Mouse (Mus musculus): ENCODE measurements around the gene Armc9. TPM values are rescaled to one million over a fixed set of nuclear protein-coding genes. Genes with fewer than 3 reads are reported as not detected.

Armc9 gene
- polyA plus RNA-seq, 1 experiment from 2014 or later: 30.5 TPM

DNA sequence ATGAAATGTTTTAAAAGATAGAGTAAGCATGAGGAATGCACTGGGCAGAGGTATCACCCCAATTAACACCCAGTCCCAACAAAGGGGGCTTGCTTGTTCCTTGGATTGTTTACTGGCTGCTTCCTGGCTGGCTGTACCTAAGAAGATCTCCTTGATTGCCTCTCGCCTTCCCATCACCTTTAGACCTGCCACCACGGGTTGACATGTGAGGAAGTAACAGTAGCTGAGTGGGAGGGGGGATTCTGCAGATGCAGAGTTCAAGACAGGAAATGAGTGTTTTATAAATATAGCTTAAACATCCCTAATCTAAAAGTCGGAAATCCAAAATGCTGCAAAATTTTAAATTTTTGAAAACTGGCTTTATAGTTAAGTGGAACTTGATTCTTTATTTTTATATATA, 110.5 kb downstream of the Armc9 start:
- 38% methylated on average over 3 of the region's 3 CpGs for whole genome bisulfite sequencing
- Histone ChIP-seq H3K4me2 (replicated peaks; ENCODE audit: low read depth, low read length) (no peak overlapping the region), H3K4me3 (ENCODE audit: low read length) (no peak overlapping the region), H3K9me3 (ENCODE audit: control insufficient read depth, low read length) (no peaks in the 10 kb centered on the region), H3K27ac (ENCODE audit: low read depth, low read length) (no peak overlapping the region), H3K9ac (ENCODE audit: low read depth, low read length) (no peak overlapping the region), H3K36me3 (ENCODE audit: control insufficient read depth, insufficient read depth, low read length) (no peaks in the 10 kb centered on the region), H3K4me1 (ENCODE audit: control insufficient read depth, insufficient read depth, low read length) (no peaks in the 10 kb centered on the region), H3K27me3 (ENCODE audit: control insufficient read depth, insufficient read depth, low read length) (no peaks in the 10 kb centered on the region)
- no peak for ATAC-seq (ENCODE audit: low FRiP score, low TSS enrichment)

DNA sequence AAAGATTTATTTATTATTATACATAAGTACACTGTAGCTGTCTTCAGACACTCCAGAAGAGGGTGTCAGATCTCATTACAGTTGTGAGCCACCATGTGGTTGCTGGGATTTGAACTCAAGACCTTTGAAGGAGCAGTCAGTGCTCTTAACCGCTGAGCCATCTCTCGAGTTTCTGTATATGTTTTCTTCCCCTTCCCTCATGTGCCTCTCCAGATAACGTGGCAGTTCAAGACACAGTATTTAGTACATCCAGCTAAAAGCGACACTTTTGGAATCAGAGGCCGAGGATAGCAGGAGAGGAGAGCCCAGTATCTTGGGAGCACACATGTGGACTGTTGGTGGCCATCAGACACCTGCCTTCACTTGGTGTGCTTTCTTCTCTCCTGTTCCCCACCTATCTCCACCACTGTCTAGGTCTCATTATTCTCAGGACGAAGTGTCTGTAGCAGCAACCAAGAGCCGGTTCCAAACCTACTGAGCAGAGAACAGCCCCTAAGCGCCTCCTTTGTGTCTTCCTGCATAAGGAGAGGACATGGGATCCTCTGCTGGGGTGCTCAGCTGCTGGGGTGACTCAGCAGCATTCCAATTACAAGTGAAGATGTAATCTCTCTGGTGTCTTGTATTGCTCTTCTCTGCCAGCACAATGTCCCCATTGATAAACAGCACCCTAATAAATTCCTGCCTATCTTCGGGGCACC, 114.1 kb downstream of the Armc9 start:
- Histone ChIP-seq H3K4me2 (replicated peaks; ENCODE audit: low read depth, low read length) (no peak overlapping the region), H3K4me3 (ENCODE audit: low read length) (no peak overlapping the region), H3K36me3 (ENCODE audit: control insufficient read depth, insufficient read depth, low read length) (no peaks in the 10 kb centered on the region), H3K27ac (ENCODE audit: low read depth, low read length) (no peak overlapping the region), H3K27me3 (ENCODE audit: control insufficient read depth, insufficient read depth, low read length) (no peaks in the 10 kb centered on the region), H3K4me1 (ENCODE audit: control insufficient read depth, insufficient read depth, low read length) (no peaks in the 10 kb centered on the region), H3K9ac (ENCODE audit: low read depth, low read length) (no peak overlapping the region), H3K9me3 (ENCODE audit: control insufficient read depth, low read length) (no peaks in the 10 kb centered on the region)
- WGBS: 89% methylated on average over 9 of the region's 9 CpGs
- ATAC-seq (ENCODE audit: low FRiP score, low TSS enrichment): no peak

DNA sequence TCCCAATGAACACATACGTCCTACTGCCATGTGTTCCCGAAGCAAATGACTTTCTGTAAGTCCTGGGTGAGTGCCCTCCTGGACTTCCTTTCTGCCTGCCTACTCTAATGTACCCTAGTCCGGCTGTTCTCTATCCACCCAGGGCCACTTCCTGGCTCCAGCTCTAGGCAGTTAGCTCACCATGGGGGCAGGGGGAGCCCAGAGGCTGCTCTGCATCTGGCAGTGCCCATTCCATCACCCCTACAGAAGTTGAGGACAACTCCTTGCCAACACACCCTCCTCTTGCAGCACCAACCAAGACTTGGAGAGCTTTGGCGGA, 114.6 kb downstream of the Armc9 start:
- Histone ChIP-seq H3K9me3 (ENCODE audit: control insufficient read depth, low read length) (no peaks in the 10 kb centered on the region), H3K4me1 (ENCODE audit: control insufficient read depth, insufficient read depth, low read length) (no peaks in the 10 kb centered on the region), H3K4me2 (replicated peaks; ENCODE audit: low read depth, low read length) (no peak overlapping the region), H3K4me3 (ENCODE audit: low read length) (no peak overlapping the region), H3K27ac (ENCODE audit: low read depth, low read length) (no peak overlapping the region), H3K9ac (ENCODE audit: low read depth, low read length) (no peak overlapping the region), H3K36me3 (ENCODE audit: control insufficient read depth, insufficient read depth, low read length) (no peaks in the 10 kb centered on the region), H3K27me3 (ENCODE audit: control insufficient read depth, insufficient read depth, low read length) (no peaks in the 10 kb centered on the region)
- ATAC-seq (ENCODE audit: low FRiP score, low TSS enrichment): no peak
- WGBS: 65% methylated on average over 4 of the region's 4 CpGs

DNA sequence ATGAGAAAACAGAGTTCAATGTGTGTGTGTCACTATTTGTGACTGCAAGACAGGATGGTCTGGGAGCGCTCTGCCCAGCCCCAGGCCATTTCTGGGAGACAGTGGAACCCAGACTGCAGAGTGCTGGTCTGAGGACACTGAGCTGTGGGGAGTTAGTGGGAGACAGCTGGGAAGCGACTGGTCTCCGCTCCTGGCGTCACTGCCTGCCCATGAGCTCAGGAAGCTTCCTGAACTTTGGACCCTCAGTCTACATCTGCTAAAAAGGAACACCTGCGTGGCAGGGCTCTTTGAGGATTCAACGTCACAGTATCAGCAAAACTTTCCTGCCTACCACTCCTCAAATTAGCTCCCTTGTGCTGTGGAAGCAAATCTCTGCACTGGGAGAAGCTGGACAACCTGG, 117.1 kb downstream of the Armc9 start:
- no peak overlapping the region for H3K9ac ChIP-seq (ENCODE audit: low read depth, low read length)
- ATAC-seq (ENCODE audit: low FRiP score, low TSS enrichment): no peak
- no peaks in the 10 kb centered on the region for H3K27me3 ChIP-seq (ENCODE audit: control insufficient read depth, insufficient read depth, low read length)
- no peaks in the 10 kb centered on the region for H3K4me1 ChIP-seq (ENCODE audit: control insufficient read depth, insufficient read depth, low read length)
- H3K36me3 ChIP-seq (ENCODE audit: control insufficient read depth, insufficient read depth, low read length): no peaks in the 10 kb centered on the region
- no peaks in the 10 kb centered on the region for H3K9me3 ChIP-seq (ENCODE audit: control insufficient read depth, low read length)
- WGBS: 88% methylated on average over 6 of the region's 6 CpGs
- no peak overlapping the region for H3K4me3 ChIP-seq (ENCODE audit: low read length)
- H3K27ac ChIP-seq (ENCODE audit: low read depth, low read length): no peak overlapping the region
- H3K4me2 ChIP-seq (replicated peaks; ENCODE audit: low read depth, low read length): no peak overlapping the region

DNA sequence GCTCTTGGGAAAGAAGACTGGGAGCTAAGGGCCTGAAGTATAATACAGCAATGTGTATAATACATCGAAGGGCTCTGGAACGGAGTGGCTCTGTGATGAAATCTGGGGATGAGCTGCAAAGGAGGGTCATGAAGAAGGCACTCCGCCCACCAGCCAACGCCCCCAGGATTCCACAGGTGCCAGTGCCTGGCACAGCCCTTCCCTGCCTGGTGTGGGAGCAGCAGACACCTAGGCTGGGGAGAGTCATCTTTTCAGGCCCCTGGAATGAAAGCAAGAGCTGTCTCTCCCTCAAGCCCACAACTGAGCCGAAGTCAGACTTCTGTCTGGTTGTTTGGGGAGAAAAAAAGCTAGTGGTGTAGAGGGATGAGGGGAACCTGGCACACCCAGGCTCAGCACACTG, 122.5 kb downstream of the Armc9 start:
- Histone ChIP-seq H3K4me1 (ENCODE audit: control insufficient read depth, insufficient read depth, low read length) (no peaks in the 10 kb centered on the region), H3K9me3 (ENCODE audit: control insufficient read depth, low read length) (no peaks in the 10 kb centered on the region), H3K4me2 (replicated peaks; ENCODE audit: low read depth, low read length) (no peak overlapping the region), H3K27me3 (ENCODE audit: control insufficient read depth, insufficient read depth, low read length) (no peaks in the 10 kb centered on the region), H3K4me3 (ENCODE audit: low read length) (no peak overlapping the region), H3K36me3 (ENCODE audit: control insufficient read depth, insufficient read depth, low read length) (no peaks in the 10 kb centered on the region), H3K9ac (ENCODE audit: low read depth, low read length) (no peak overlapping the region), H3K27ac (ENCODE audit: low read depth, low read length) (no peak overlapping the region)
- WGBS: 88% methylated on average over 5 of the region's 5 CpGs
- no peak for ATAC-seq (ENCODE audit: low FRiP score, low TSS enrichment)

DNA sequence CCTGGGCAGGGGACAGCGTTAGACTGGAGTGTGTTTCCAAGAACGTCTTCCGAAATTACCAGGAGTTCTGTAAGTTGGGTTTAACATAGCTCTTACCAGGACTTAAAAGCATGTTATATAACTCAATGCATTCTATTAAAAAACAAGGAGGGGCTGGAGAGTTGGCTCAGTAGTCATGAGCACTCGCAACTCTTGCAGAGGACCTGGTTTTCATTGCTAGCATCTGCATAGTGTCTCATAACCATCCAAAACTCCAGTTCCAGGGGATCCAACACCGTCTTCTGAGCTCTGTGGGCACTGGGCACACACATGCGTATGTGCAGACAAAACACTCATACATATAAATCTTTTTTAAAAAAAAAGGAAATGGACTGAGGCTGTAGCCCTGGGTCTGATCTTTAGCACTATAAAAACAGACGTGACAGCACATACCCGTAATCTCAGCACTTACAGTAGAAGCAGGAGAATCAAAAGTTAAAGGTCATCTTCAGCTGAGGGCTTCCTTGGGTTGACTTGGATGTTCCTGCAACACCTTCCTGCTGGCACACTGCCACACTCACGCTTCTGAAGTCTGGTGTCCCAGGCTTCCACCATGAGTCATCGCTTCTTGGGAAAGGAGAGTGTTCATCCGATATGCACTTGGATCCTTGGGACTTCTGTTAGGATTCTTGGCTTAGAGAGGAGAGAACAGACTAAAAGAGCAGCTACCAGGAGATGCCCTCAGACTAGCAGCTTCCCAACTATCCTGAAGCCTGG, 127.4 kb downstream of the Armc9 start:
- Histone ChIP-seq H3K9me3 (ENCODE audit: control insufficient read depth, low read length) (no peaks in the 10 kb centered on the region), H3K9ac (ENCODE audit: low read depth, low read length) (no peak overlapping the region), H3K27ac (ENCODE audit: low read depth, low read length) (no peak overlapping the region), H3K4me1 (ENCODE audit: control insufficient read depth, insufficient read depth, low read length) (no peaks in the 10 kb centered on the region), H3K36me3 (ENCODE audit: control insufficient read depth, insufficient read depth, low read length) (no peaks in the 10 kb centered on the region), H3K4me3 (ENCODE audit: low read length) (no peak overlapping the region), H3K4me2 (replicated peaks; ENCODE audit: low read depth, low read length) (no peak overlapping the region), H3K27me3 (ENCODE audit: control insufficient read depth, insufficient read depth, low read length) (no peaks in the 10 kb centered on the region)
- no peak for ATAC-seq (ENCODE audit: low FRiP score, low TSS enrichment)
- WGBS: 80% methylated on average over 11 of the region's 11 CpGs

DNA sequence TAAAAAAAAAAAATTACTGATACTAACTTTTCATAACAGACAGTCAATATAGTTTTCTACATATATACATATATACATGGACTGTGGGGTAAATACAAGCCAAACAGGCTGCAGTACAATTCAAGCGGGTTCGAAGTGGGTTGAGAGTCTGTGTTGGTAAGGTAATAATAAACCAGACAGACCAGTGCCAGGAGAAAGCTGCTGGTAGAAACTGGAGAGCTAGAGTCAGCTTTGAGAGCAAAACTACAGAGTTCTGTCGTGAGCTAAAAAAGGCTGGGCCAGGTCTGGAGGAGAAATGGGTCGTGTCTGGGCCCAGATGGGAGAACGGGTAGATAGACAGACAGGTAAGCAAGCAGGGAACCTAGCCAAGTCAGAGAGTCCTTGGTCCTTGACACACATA, 129.5 kb downstream of the Armc9 start:
- WGBS: 91% methylated on average over 5 of the region's 5 CpGs

DNA sequence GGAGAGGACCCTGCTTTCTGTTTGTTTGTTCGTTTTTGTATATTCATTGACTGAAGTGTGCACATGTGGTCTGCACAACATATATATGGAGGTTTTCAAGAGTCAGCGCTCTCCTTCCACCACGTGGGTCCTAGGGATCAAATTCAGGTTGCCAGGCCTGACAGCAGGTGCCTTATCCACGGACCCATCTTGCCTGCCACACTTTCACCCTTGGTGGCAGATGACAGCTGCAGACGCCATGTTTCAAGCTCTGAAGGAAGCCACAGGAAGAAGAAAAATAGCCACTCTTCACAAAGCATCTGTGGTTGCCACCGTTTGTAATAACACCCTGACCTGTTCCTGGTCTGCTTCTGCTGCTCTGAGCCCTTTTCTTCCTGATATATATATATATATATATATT, 130.7 kb downstream of the Armc9 start:
- WGBS: 85% methylated on average over 6 of the region's 6 CpGs
- no peak overlapping the region for H3K4me3 ChIP-seq (ENCODE audit: low read length)
- no peaks in the 10 kb centered on the region for H3K27me3 ChIP-seq (ENCODE audit: control insufficient read depth, insufficient read depth, low read length)
- ATAC-seq (ENCODE audit: low FRiP score, low TSS enrichment): no peak
- H3K9ac ChIP-seq (ENCODE audit: low read depth, low read length): no peak overlapping the region
- H3K36me3 ChIP-seq (ENCODE audit: control insufficient read depth, insufficient read depth, low read length): no peaks in the 10 kb centered on the region
- no peak overlapping the region for H3K4me2 ChIP-seq (replicated peaks; ENCODE audit: low read depth, low read length)
- H3K4me1 ChIP-seq (ENCODE audit: control insufficient read depth, insufficient read depth, low read length): no peaks in the 10 kb centered on the region
- H3K9me3 ChIP-seq (ENCODE audit: control insufficient read depth, low read length): no peaks in the 10 kb centered on the region
- no peak overlapping the region for H3K27ac ChIP-seq (ENCODE audit: low read depth, low read length)

More for the DNA sequence above, 129.5 kb downstream of the Armc9 start:
- H3K4me2 ChIP-seq (replicated peaks; ENCODE audit: low read depth, low read length): no peak overlapping the region
- no peaks in the 10 kb centered on the region for H3K27me3 ChIP-seq (ENCODE audit: control insufficient read depth, insufficient read depth, low read length)
- no peaks in the 10 kb centered on the region for H3K4me1 ChIP-seq (ENCODE audit: control insufficient read depth, insufficient read depth, low read length)
- no peak overlapping the region for H3K9ac ChIP-seq (ENCODE audit: low read depth, low read length)
- H3K27ac ChIP-seq (ENCODE audit: low read depth, low read length): no peak overlapping the region
- H3K9me3 ChIP-seq (ENCODE audit: control insufficient read depth, low read length): no peaks in the 10 kb centered on the region
- H3K36me3 ChIP-seq (ENCODE audit: control insufficient read depth, insufficient read depth, low read length): no peaks in the 10 kb centered on the region
- no peak for ATAC-seq (ENCODE audit: low FRiP score, low TSS enrichment)
- no peak overlapping the region for H3K4me3 ChIP-seq (ENCODE audit: low read length)

DNA sequence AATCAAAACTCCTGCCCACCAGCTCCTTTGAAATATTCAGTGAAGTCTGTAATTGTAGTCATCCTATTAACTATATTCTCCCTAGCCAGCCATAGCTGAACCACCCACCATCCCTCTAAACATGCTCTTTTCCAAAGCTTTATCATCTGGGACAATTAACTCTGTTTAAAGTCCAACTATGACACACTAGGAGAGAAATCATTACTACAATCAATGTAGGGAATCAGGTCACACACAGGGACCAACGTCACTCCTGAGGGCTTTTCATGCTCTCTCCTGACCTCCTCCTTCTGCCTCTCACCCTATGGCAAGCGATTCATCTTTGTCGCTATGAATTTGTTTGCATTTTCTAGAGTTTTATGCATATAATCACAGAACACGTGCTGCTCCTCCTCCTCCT, 132.9 kb downstream of the Armc9 start:
- Histone ChIP-seq H3K36me3 (ENCODE audit: control insufficient read depth, insufficient read depth, low read length) (no peaks in the 10 kb centered on the region), H3K4me1 (ENCODE audit: control insufficient read depth, insufficient read depth, low read length) (no peaks in the 10 kb centered on the region), H3K27me3 (ENCODE audit: control insufficient read depth, insufficient read depth, low read length) (no peaks in the 10 kb centered on the region), H3K9me3 (ENCODE audit: control insufficient read depth, low read length) (no peaks in the 10 kb centered on the region), H3K9ac (ENCODE audit: low read depth, low read length) (no peak overlapping the region), H3K4me3 (ENCODE audit: low read length) (no peak overlapping the region), H3K27ac (ENCODE audit: low read depth, low read length) (no peak overlapping the region), H3K4me2 (replicated peaks; ENCODE audit: low read depth, low read length) (no peak overlapping the region)
- ATAC-seq (ENCODE audit: low FRiP score, low TSS enrichment): no peak
- WGBS: 78% methylated on average over 4 of the region's 4 CpGs

Measured in kidney, embryonic 14.5 days (tissue).